Mouse (Mus musculus) kidney, postnatal 10 days (tissue): ENCODE measurements at regions not wholly inside any gene's neighbourhood (a gene's known extent, or its start where the extent isn't known, plus 50 kb on each side); places are given as distances from the start of the nearest gene placed in this dataset.
A peak's percentile ranks its signal among the peaks of the same experiment; 100 is the strongest.

ENCODE experiments used
- DNase-seq: peaks from one replicate; pipeline ENCODE4 v3.0.0; 2021; ENCODE audit warnings: mixed read lengths

GRCm38 (mm10) chr8:26851871-26852800 is 125.0 kb upstream of the Zfp703 start:
- no peak for DNase-seq

GRCm38 (mm10) chr8:26852921-26853320 is 124.2 kb upstream of the Zfp703 start:
- DNase-seq = no peak

GRCm38 (mm10) chr8:26854557-26855238 is 122.4 kb upstream of the Zfp703 start:
- DNase-seq = no peak

- no peak for DNase-seq
These were observed 121.9 kb upstream of the Zfp703 start for GRCm38 (mm10) chr8:26855256-26855655.

- no peak for DNase-seq
These were observed 112.6 kb upstream of the Zfp703 start for GRCm38 (mm10) chr8:26864571-26864970.

GRCm38 (mm10) chr8:26864971-26865370 is 112.2 kb upstream of the Zfp703 start:
- no peak for DNase-seq

GRCm38 (mm10) chr8:26868101-26868848 is 108.8 kb upstream of the Zfp703 start:
- no peak for DNase-seq

- no peak for DNase-seq
These were observed 108.3 kb upstream of the Zfp703 start for GRCm38 (mm10) chr8:26868849-26869110.

GRCm38 (mm10) chr8:26871838-26872237 is 105.3 kb upstream of the Zfp703 start:
- no peak for DNase-seq

- no peak for DNase-seq
These were observed 104.7 kb upstream of the Zfp703 start for GRCm38 (mm10) chr8:26872382-26872781.

- no peak for DNase-seq
These were observed 104.3 kb upstream of the Zfp703 start for GRCm38 (mm10) chr8:26872815-26873214.

GRCm38 (mm10) chr8:26880177-26880576 is 96.9 kb upstream of the Zfp703 start:
- DNase-seq = no peak

- no peak for DNase-seq
These were observed 95.6 kb upstream of the Zfp703 start for GRCm38 (mm10) chr8:26881268-26882120.

GRCm38 (mm10) chr8:26882616-26883015 is 94.5 kb upstream of the Zfp703 start:
- no peak for DNase-seq

GRCm38 (mm10) chr8:26883285-26883684 is 93.8 kb upstream of the Zfp703 start:
- no peak for DNase-seq

- DNase-seq = no peak
These were observed 93.4 kb upstream of the Zfp703 start for GRCm38 (mm10) chr8:26883770-26884169.

- no peak for DNase-seq
These were observed 92.8 kb upstream of the Zfp703 start for GRCm38 (mm10) chr8:26884350-26884749.

GRCm38 (mm10) chr8:26885365-26885764 is 91.8 kb upstream of the Zfp703 start:
- DNase-seq = no peak

GRCm38 (mm10) chr8:26886783-26887486 is 90.2 kb upstream of the Zfp703 start:
- DNase-seq = no peak

- no peak for DNase-seq
These were observed 89.6 kb upstream of the Zfp703 start for GRCm38 (mm10) chr8:26887551-26887950.

GRCm38 (mm10) chr8:26888050-26888449 is 89.1 kb upstream of the Zfp703 start:
- DNase-seq = no peak

- peak; percentile 50 for DNase-seq
These were observed 85.2 kb upstream of the Zfp703 start for GRCm38 (mm10) chr8:26891881-26892280.
